Mouse (Mus musculus) neural tube, embryonic 13.5 days (tissue): ENCODE results near the gene Rhbdf2. TPM values are rescaled to one million over a fixed set of nuclear protein-coding genes. Genes with fewer than 3 reads are reported as not detected.

ENCODE experiments used
- ATAC-seq: fragments of 200-750 bp; cut with Nextera tagmentation; 2 replicates; pipeline ENCODE4 v1.8.0; 2017; ENCODE audit warnings: low read depth, mild to moderate bottlenecking, moderate TSS enrichment, moderate library complexity
- H3K27ac ChIP-seq: fragments of 300-500 bp; sonication (generic); replicated peaks from 2 replicates; pipeline ENCODE4 v1.5.1; 2015; ENCODE audit warnings: moderate library complexity, mild to moderate bottlenecking, inconsistent platforms
- H3K27me3 ChIP-seq: fragments of 300-500 bp; sonication (generic); 2 replicates; pipeline ENCODE4 v1.6.1; 2015; ENCODE audit warnings: mild to moderate bottlenecking, inconsistent platforms
- H3K36me3 ChIP-seq: fragments of 300-500 bp; sonication (generic); 2 replicates; pipeline ENCODE4 v1.6.1; 2015; ENCODE audit warnings: mild to moderate bottlenecking, inconsistent platforms
- H3K4me1 ChIP-seq: fragments of 300-500 bp; sonication (generic); replicated peaks from 2 replicates; pipeline ENCODE4 v1.6.1; 2015; ENCODE audit warnings: inconsistent platforms
- H3K4me2 ChIP-seq: fragments of 300-500 bp; sonication (generic); 2 replicates; pipeline ENCODE4 v1.6.1; 2015; ENCODE audit warnings: inconsistent platforms, mild to moderate bottlenecking, moderate library complexity
- H3K4me3 ChIP-seq: fragments of 300-500 bp; sonication (generic); 2 replicates; pipeline ENCODE4 v1.5.1; 2015; ENCODE audit warnings: mild to moderate bottlenecking, inconsistent platforms
- H3K9ac ChIP-seq: fragments of 300-500 bp; sonication (generic); 2 replicates; pipeline ENCODE4 v1.6.1; 2015; ENCODE audit warnings: moderate library complexity, mild to moderate bottlenecking, inconsistent platforms
- H3K9me3 ChIP-seq: fragments of 300-500 bp; sonication (generic); 2 replicates; pipeline ENCODE4 v1.6.1; 2016; ENCODE audit warnings: inconsistent platforms
- WGBS: fragments of 180-500 bp; shearing (Covaris S2); methylation state at CpG from one replicate; pipeline ENCODE4 v1.1.7; 2015; 5-methylcytosine and 5-hydroxymethylcytosine counted together
- polyA plus RNA-seq: library from polyadenylated mRNA; unstranded; fragments of >200 nt; fragmentation: Nextera tagmentation; extraction: Ambion mirVana; gene quantifications from 2 replicates; pipeline ENCODE4 v1.2.1, GENCODE M21; 2015

Rhbdf2 gene
- polyA plus RNA-seq, 1 experiment from 2014 or later = 3.7 TPM

- ATAC-seq = no peak
Measured at GRCm38 (mm10) chr11:116648213-116648921, 21.5 kb upstream of the Rhbdf2 start.

GRCm38 (mm10) chr11:116647340-116647991, 20.6 kb upstream of the Rhbdf2 start:
- H3K27ac ChIP-seq = no peak overlapping the region
- no peaks in the 10 kb centered on the region for H3K9me3 ChIP-seq
- peak overlapping the region; percentile 34; the same call in 1 of the 2 replicates for H3K9ac ChIP-seq
- H3K4me1 ChIP-seq = peaks cover 55% of the 10 kb centered on the region
- 0 out of 2 replicates have a peak, but pooled peaks cover 8% of the 10 kb centered on the region for H3K36me3 ChIP-seq
- no peak overlapping the region for H3K4me3 ChIP-seq
- no peak overlapping the region for H3K4me2 ChIP-seq
- ATAC-seq = no peak
- 66% methylated on average over 11 of the region's 11 CpGs for WGBS
- H3K27me3 ChIP-seq = peaks cover 30% of the 10 kb centered on the region

More at GRCm38 (mm10) chr11:116648213-116648921, 21.5 kb upstream of the Rhbdf2 start:
- Histone ChIP-seq H3K9ac (0 out of 2 replicates have a peak overlapping the region, but pooled peaks have one; percentile 13), H3K4me1 (peaks cover 58% of the 10 kb centered on the region), H3K4me3 (no peak overlapping the region), H3K27ac (no peak overlapping the region), H3K36me3 (0 out of 2 replicates have a peak, but pooled peaks cover 8% of the 10 kb centered on the region), H3K9me3 (no peaks in the 10 kb centered on the region), H3K27me3 (peaks cover 36% of the 10 kb centered on the region), H3K4me2 (no peak overlapping the region)
- WGBS = 62% methylated on average over 18 of the region's 18 CpGs

GRCm38 (mm10) chr11:116646771-116647170, 20.0 kb upstream of the Rhbdf2 start:
- Histone ChIP-seq H3K4me1 (peaks cover 48% of the 10 kb centered on the region), H3K4me2 (no peak overlapping the region), H3K27ac (no peak overlapping the region), H3K9me3 (no peaks in the 10 kb centered on the region), H3K9ac (no peak overlapping the region; the same call in 1 of the 2 replicates), H3K36me3 (0 out of 2 replicates have a peak, but pooled peaks cover 8% of the 10 kb centered on the region), H3K4me3 (no peak overlapping the region), H3K27me3 (peaks cover 23% of the 10 kb centered on the region)
- ATAC-seq = no peak
- 88% methylated on average over 7 of the region's 7 CpGs for whole genome bisulfite sequencing

- H3K4me1 ChIP-seq = peaks cover 42% of the 10 kb centered on the region
- no peak overlapping the region for H3K27ac ChIP-seq
- no peak overlapping the region for H3K4me2 ChIP-seq
- 73% methylated on average over 11 of the region's 11 CpGs for WGBS
- no peak overlapping the region for H3K9ac ChIP-seq
- H3K4me3 ChIP-seq = no peak overlapping the region
- ATAC-seq = no peak
- 0 out of 2 replicates have a peak, but pooled peaks cover 8% of the 10 kb centered on the region for H3K36me3 ChIP-seq
- H3K9me3 ChIP-seq = no peaks in the 10 kb centered on the region
- peaks cover 16% of the 10 kb centered on the region; the same call in 1 of the 2 replicates for H3K27me3 ChIP-seq
Measured at GRCm38 (mm10) chr11:116646136-116646535, 19.3 kb upstream of the Rhbdf2 start.

GRCm38 (mm10) chr11:116645446-116646110, 18.8 kb upstream of the Rhbdf2 start:
- WGBS = 56% methylated on average over 8 of the region's 8 CpGs
- Histone ChIP-seq H3K9ac (no peak overlapping the region; the same call in 1 of the 2 replicates), H3K27ac (no peak overlapping the region), H3K4me1 (peaks cover 38% of the 10 kb centered on the region), H3K36me3 (0 out of 2 replicates have a peak, but pooled peaks cover 8% of the 10 kb centered on the region), H3K27me3 (peaks cover 12% of the 10 kb centered on the region; the same call in 1 of the 2 replicates), H3K4me2 (no peak overlapping the region), H3K9me3 (no peaks in the 10 kb centered on the region), H3K4me3 (no peak overlapping the region)
- ATAC-seq = no peak

- Histone ChIP-seq H3K4me3 (no peak overlapping the region), H3K9me3 (no peaks in the 10 kb centered on the region), H3K36me3 (0 out of 2 replicates have a peak, but pooled peaks cover 7% of the 10 kb centered on the region), H3K27me3 (0 out of 2 replicates have a peak, but pooled peaks cover 7% of the 10 kb centered on the region), H3K4me1 (peaks cover 38% of the 10 kb centered on the region), H3K4me2 (peak overlapping the region; percentile 52; the same call in 1 of the 2 replicates), H3K9ac (peak overlapping the region; percentile 62; the same call in 1 of the 2 replicates), H3K27ac (peak overlapping the region; percentile 39)
- 51% methylated on average over 21 of the region's 21 CpGs for WGBS
- peak; percentile 6; the same call in 1 of the 2 replicates for ATAC-seq
Measured at GRCm38 (mm10) chr11:116644225-116645112, 17.6 kb upstream of the Rhbdf2 start.

- Histone ChIP-seq H3K27ac (peak overlapping the region; percentile 39), H3K36me3 (0 out of 2 replicates have a peak, but pooled peaks cover 2% of the 10 kb centered on the region), H3K4me2 (peak overlapping the region; percentile 52), H3K4me1 (peaks cover 32% of the 10 kb centered on the region), H3K27me3 (0 out of 2 replicates have a peak, but pooled peaks cover 6% of the 10 kb centered on the region), H3K4me3 (peak overlapping the region; percentile 23), H3K9me3 (no peaks in the 10 kb centered on the region), H3K9ac (peak overlapping the region; percentile 62)
- ATAC-seq = peak; percentile 28; the same call in 1 of the 2 replicates
- WGBS = 4% methylated on average over 19 of the region's 19 CpGs
Measured at GRCm38 (mm10) chr11:116643579-116644224, 16.9 kb upstream of the Rhbdf2 start.

- peak overlapping the region; percentile 23 for H3K4me3 ChIP-seq
- H3K36me3 ChIP-seq = no peaks in the 10 kb centered on the region
- WGBS = 38% methylated on average over 14 of the region's 14 CpGs
- peak overlapping the region; percentile 62 for H3K9ac ChIP-seq
- peak overlapping the region; percentile 39; the same call in 1 of the 2 replicates for H3K27ac ChIP-seq
- H3K27me3 ChIP-seq = 0 out of 2 replicates have a peak, but pooled peaks cover 6% of the 10 kb centered on the region
- ATAC-seq = peak; percentile 82
- H3K4me2 ChIP-seq = peak overlapping the region; percentile 52
- H3K9me3 ChIP-seq = no peaks in the 10 kb centered on the region
- peaks cover 25% of the 10 kb centered on the region for H3K4me1 ChIP-seq
Measured at GRCm38 (mm10) chr11:116642681-116643578, 16.1 kb upstream of the Rhbdf2 start.

- Histone ChIP-seq H3K27me3 (0 out of 2 replicates have a peak, but pooled peaks cover 4% of the 10 kb centered on the region), H3K9me3 (no peaks in the 10 kb centered on the region), H3K4me1 (peaks cover 20% of the 10 kb centered on the region), H3K36me3 (no peaks in the 10 kb centered on the region), H3K9ac (no peak overlapping the region), H3K27ac (no peak overlapping the region), H3K4me3 (no peak overlapping the region), H3K4me2 (no peak overlapping the region)
- ATAC-seq = no peak
- WGBS = 66% methylated on average over 3 of the region's 3 CpGs
Measured at GRCm38 (mm10) chr11:116641731-116642130, 14.9 kb upstream of the Rhbdf2 start.

GRCm38 (mm10) chr11:116641168-116641567, 14.3 kb upstream of the Rhbdf2 start:
- 44% methylated on average over 5 of the region's 5 CpGs for WGBS
- Histone ChIP-seq H3K27me3 (no peaks in the 10 kb centered on the region), H3K4me1 (peaks cover 20% of the 10 kb centered on the region), H3K36me3 (no peaks in the 10 kb centered on the region), H3K9me3 (no peaks in the 10 kb centered on the region), H3K9ac (no peak overlapping the region), H3K4me3 (no peak overlapping the region), H3K27ac (no peak overlapping the region), H3K4me2 (no peak overlapping the region)
- no peak for ATAC-seq
